Mouse (Mus musculus) thymus, adult 2 months (tissue): Measurements from ENCODE around the gene Dmgdh.

ENCODE experiments used
- CTCF ChIP-seq: fragments of 200-500 bp; IDR thresholded peaks from 2 replicates; pipeline ENCODE4 v1.5.1; 2012; ENCODE audit warnings: mild to moderate bottlenecking, control low read depth, low read length, moderate library complexity, borderline replicate concordance; ENCODE audit not compliant: control insufficient read depth, poor library complexity, insufficient read depth; ENCODE audit errors: extremely low read depth
- POLR2A ChIP-seq: fragments of 200-500 bp; IDR thresholded peaks from 2 replicates; pipeline ENCODE4 v1.6.1; 2012; ENCODE audit warnings: mild to moderate bottlenecking, low read length, control low read depth, moderate library complexity; ENCODE audit not compliant: control insufficient read depth, poor library complexity, insufficient read depth; ENCODE audit errors: extremely low read depth

DNA sequence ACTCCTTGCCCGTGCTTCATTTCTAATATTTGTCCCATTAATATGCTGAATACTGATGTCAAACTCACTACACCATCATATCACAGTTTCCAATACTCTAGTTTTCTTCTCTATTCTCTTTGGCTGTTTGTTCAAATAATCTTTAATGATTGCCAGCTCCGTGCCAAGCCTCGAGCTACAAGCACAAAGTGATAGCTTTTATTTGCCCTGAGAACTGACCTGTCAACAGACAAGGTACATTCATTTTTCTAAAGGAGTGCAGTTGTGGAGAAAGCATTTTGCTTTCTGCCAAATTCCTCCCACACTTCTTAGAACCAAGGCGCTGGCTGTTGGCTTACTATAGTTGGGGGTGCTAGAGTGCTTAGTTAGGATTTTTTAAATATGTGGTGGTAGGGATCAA, 33.0 kb downstream of the Dmgdh start:
- no peak for TF ChIP-seq CTCF
- TF ChIP-seq POLR2A: no peak
